ENCODE assay signal across 9 mouse cellular contexts in the genomic region with DNA sequence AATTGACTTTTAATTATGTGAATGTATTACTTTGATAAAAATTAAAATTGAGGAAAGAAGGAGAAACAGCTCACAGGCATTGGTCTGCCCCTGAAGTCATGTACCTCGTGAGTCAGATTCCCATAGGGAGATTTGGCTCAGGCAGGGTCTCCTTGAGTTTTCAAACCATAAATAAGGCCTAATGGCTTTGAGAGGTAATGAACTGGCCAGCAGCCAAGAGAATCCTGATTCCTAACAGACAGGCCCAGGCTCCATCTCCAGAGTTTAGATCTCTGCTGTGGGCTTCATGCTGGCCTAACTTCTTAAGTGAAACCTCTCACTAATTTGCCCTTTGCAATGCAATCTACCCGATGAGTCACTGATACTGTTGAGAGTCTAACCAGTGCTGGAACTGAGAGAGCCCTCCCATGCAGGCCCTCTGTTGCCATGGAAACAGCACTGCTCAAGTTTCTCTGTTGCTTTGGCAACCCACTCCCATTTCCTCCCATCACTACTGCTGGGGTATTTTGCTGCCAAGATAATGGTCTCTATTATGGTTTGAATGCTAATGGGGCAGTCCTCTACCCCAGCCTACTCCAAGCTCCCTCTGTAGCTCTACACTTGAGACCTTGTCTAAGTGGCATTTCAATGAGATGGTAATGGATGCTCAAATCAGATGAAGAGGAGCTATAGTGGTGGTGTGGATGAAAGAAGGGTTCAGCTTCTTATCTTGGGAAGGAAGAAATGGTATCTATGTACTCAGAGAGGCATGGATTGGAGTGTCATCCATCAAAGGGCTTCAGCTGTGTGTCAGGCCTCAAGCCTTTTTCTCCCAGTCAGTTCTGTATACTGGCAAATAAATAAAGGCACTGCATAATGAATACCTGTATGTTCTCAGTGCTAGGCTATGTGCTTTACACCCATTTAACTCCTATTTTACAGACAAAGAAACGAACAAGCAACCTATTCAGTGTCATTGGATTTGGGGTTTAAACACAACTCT.
A peak's percentile ranks its signal among the peaks of the same experiment; 100 is the strongest.
DNase-seq lines count a peak whose midpoint lies in the region; ATAC-seq lines count a peak whose summit lies in the region.
"Had no signal": no experiment of that assay in that cellular context is flagged by ENCODE, and none has a peak within 500 bp of the region (broad histone marks: within the 10 kb centered on the region; RNA-seq: fewer than 3 reads in every experiment).

No protein-coding gene starts in this region.

- no peaks in the 10 kb centered on the region for H3K4me1 ChIP-seq in kidney, embryonic 14.5 days (ENCODE audit: control insufficient read depth, insufficient read depth, low read length)
- peaks cover 35% of the 10 kb centered on the region for H3K4me1 ChIP-seq in hindbrain, embryonic 14.5 days (replicated peaks; ENCODE audit: control insufficient read depth, insufficient read depth, low read length)
- H3K4me1 ChIP-seq in limb, embryonic 11.5 days (ENCODE audit: control insufficient read depth, insufficient read depth, low read length) = no peaks in the 10 kb centered on the region

- DNase-seq in kidney, postnatal 25 days = no peak
- DNase-seq in embryo, embryonic 11.5 days (ENCODE audit: low read depth, low spot score) = peak; percentile 73
- peak; percentile 90 for DNase-seq in hindbrain, embryonic 14.5 days (ENCODE audit: low spot score)
- DNase-seq in limb, embryonic 11.5 days (ENCODE audit: low spot score) = peak; percentile 67
- peak; percentile 64 for DNase-seq in right cerebral cortex, postnatal 4 days
- DNase-seq in spleen, postnatal 10 days (ENCODE audit: low spot score in 2 of 2) = no peak
- DNase-seq in kidney, adult 9 months = no peak

- H3K4me2 ChIP-seq in kidney, embryonic 14.5 days (replicated peaks; ENCODE audit: low read depth, low read length) = no peak overlapping the region
- no peak overlapping the region for H3K4me2 ChIP-seq in hindbrain, embryonic 14.5 days (replicated peaks)
- H3K4me2 ChIP-seq in limb, embryonic 11.5 days (ENCODE audit: low read depth, severe bottlenecking) = no peak overlapping the region
- H3K4me2 ChIP-seq: limb, embryonic 15.5 days had no signal

- H3K27ac ChIP-seq in kidney, embryonic 14.5 days (ENCODE audit: low read depth, low read length) = no peak overlapping the region
- H3K27ac ChIP-seq in hindbrain, embryonic 14.5 days = peak overlapping the region; percentile 91
- H3K27ac ChIP-seq in limb, embryonic 11.5 days (replicated peaks; ENCODE audit: low read depth, low read length) = no peak overlapping the region
- H3K27ac ChIP-seq: limb, embryonic 15.5 days had no signal

- H3K36me3 ChIP-seq in kidney, embryonic 14.5 days (ENCODE audit: control insufficient read depth, insufficient read depth, low read length) = no peaks in the 10 kb centered on the region
- H3K36me3 ChIP-seq in hindbrain, embryonic 14.5 days (replicated peaks; ENCODE audit: control insufficient read depth, insufficient read depth) = no peaks in the 10 kb centered on the region
- no peaks in the 10 kb centered on the region for H3K36me3 ChIP-seq in limb, embryonic 11.5 days (ENCODE audit: control insufficient read depth, insufficient read depth, low read length)
- H3K36me3 ChIP-seq: limb, embryonic 15.5 days had no signal

- no peaks in the 10 kb centered on the region for H3K27me3 ChIP-seq in kidney, embryonic 14.5 days (ENCODE audit: control insufficient read depth, insufficient read depth, low read length)
- no peaks in the 10 kb centered on the region for H3K27me3 ChIP-seq in hindbrain, embryonic 14.5 days (ENCODE audit: control insufficient read depth, insufficient read depth, low read length)
- H3K27me3 ChIP-seq in limb, embryonic 11.5 days (ENCODE audit: control insufficient read depth, insufficient read depth, low read length) = no peaks in the 10 kb centered on the region
- H3K27me3 ChIP-seq: limb, embryonic 15.5 days had no signal

- no peak overlapping the region for H3K4me3 ChIP-seq in kidney, embryonic 14.5 days (ENCODE audit: low read length)
- no peak overlapping the region for H3K4me3 ChIP-seq in hindbrain, embryonic 14.5 days (replicated peaks; ENCODE audit: low read length)
- no peak overlapping the region for H3K4me3 ChIP-seq in limb, embryonic 11.5 days (ENCODE audit: low read depth, low read length)
- H3K4me3 ChIP-seq: limb, embryonic 15.5 days had no signal

- WGBS in kidney, embryonic 14.5 days = 32% methylated on average over 3 of the region's 3 CpGs
- 23% methylated on average over 3 of the region's 3 CpGs for WGBS in hindbrain, embryonic 14.5 days
- WGBS in limb, embryonic 11.5 days = 39% methylated on average over 3 of the region's 3 CpGs

- peak; percentile 96 for ATAC-seq in kidney, embryonic 14.5 days (ENCODE audit: low FRiP score, low TSS enrichment)
- peak; percentile 95 for ATAC-seq in hindbrain, embryonic 14.5 days (ENCODE audit: low FRiP score)
- peak; percentile 83 for ATAC-seq in limb, embryonic 11.5 days (ENCODE audit: insufficient number of reproducible peaks, low FRiP score, low TSS enrichment, low read depth)

- H3K9me3 ChIP-seq in kidney, embryonic 14.5 days (ENCODE audit: control insufficient read depth, low read length) = no peaks in the 10 kb centered on the region
- H3K9me3 ChIP-seq in hindbrain, embryonic 14.5 days (ENCODE audit: control insufficient read depth, low read length) = no peaks in the 10 kb centered on the region
- no peaks in the 10 kb centered on the region for H3K9me3 ChIP-seq in limb, embryonic 11.5 days (ENCODE audit: control insufficient read depth, low read length)
- H3K9me3 ChIP-seq: limb, embryonic 15.5 days had no signal

- no peak overlapping the region for H3K9ac ChIP-seq in kidney, embryonic 14.5 days (ENCODE audit: low read depth, low read length)
- no peak overlapping the region for H3K9ac ChIP-seq in hindbrain, embryonic 14.5 days
- no peak overlapping the region for H3K9ac ChIP-seq in limb, embryonic 11.5 days (ENCODE audit: low read length)
- H3K9ac ChIP-seq: limb, embryonic 15.5 days had no signal

Comparison
In these comparisons a context has a peak if more than half of its experiments do, and no peak if none do; other contexts are left out.
1. DNase-seq: peak in embryo, embryonic 11.5 days (single experiment), hindbrain, embryonic 14.5 days (single experiment), limb, embryonic 11.5 days (single experiment) and right cerebral cortex, postnatal 4 days (single experiment); none in kidney, postnatal 25 days (0 of 2), spleen, postnatal 10 days (0 of 2) and kidney, adult 9 months (single experiment).
2. Peak in every context shown above with its lines, with median percentiles within 50 percentile points of each other: ATAC-seq.